Mouse (Mus musculus): ENCODE results near the gene Resp18. TPM values are rescaled to one million over a fixed set of nuclear protein-coding genes. Genes with fewer than 3 reads are reported as not detected.

The Resp18 gene
- polyA plus RNA-seq, 1 experiment, result 0.41 TPM

- Histone ChIP-seq H3K4me3 (ENCODE audit: insufficient read depth, low read depth, low read length) (peak overlapping the region; percentile 78), H3K4me1 (ENCODE audit: control insufficient read depth, insufficient read depth, low read length) (no peaks in the 10 kb centered on the region), H3K36me3 (ENCODE audit: control insufficient read depth, insufficient read depth, low read length) (no peaks in the 10 kb centered on the region), H3K27ac (ENCODE audit: insufficient read depth, low read depth, low read length) (no peak overlapping the region), H3K27me3 (replicated peaks; ENCODE audit: control insufficient read depth, insufficient read depth, low read length) (no peaks in the 10 kb centered on the region)
- DNase-seq, result no peak
- TF ChIP-seq POLR2A (IDR thresholded peaks at IDR 0.05; ENCODE audit: low read depth, low read length) (no peak), CTCF (conservative IDR thresholded peaks at IDR 0.05; ENCODE audit: insufficient read depth, insufficient read length, low read depth, low read length) (no peak)
- WGBS, result 83% methylated on average over 29 of the region's 29 CpGs
Measured at GRCm38 (mm10) chr1:75315456-75316365, 37.5 kb upstream of the Resp18 start.

GRCm38 (mm10) chr1:75315011-75315410 lies 36.8 kb upstream of the Resp18 start:
- TF ChIP-seq POLR2A (IDR thresholded peaks at IDR 0.05; ENCODE audit: low read depth, low read length), result no peak
- no peak for TF ChIP-seq CTCF (conservative IDR thresholded peaks at IDR 0.05; ENCODE audit: insufficient read depth, insufficient read length, low read depth, low read length)
- Histone ChIP-seq H3K4me1 (ENCODE audit: control insufficient read depth, insufficient read depth, low read length) (no peaks in the 10 kb centered on the region), H3K27ac (ENCODE audit: insufficient read depth, low read depth, low read length) (no peak overlapping the region), H3K4me3 (ENCODE audit: insufficient read depth, low read depth, low read length) (no peak overlapping the region), H3K36me3 (ENCODE audit: control insufficient read depth, insufficient read depth, low read length) (no peaks in the 10 kb centered on the region), H3K27me3 (replicated peaks; ENCODE audit: control insufficient read depth, insufficient read depth, low read length) (no peaks in the 10 kb centered on the region)
- DNase-seq, result no peak
- WGBS, result 94% methylated on average over 6 of the region's 6 CpGs

GRCm38 (mm10) chr1:75311694-75312093 lies 33.5 kb upstream of the Resp18 start:
- no peak for DNase-seq
- Histone ChIP-seq H3K27me3 (replicated peaks; ENCODE audit: control insufficient read depth, insufficient read depth, low read length) (no peaks in the 10 kb centered on the region), H3K4me3 (ENCODE audit: insufficient read depth, low read depth, low read length) (no peak overlapping the region), H3K4me1 (ENCODE audit: control insufficient read depth, insufficient read depth, low read length) (no peaks in the 10 kb centered on the region), H3K27ac (ENCODE audit: insufficient read depth, low read depth, low read length) (no peak overlapping the region), H3K36me3 (ENCODE audit: control insufficient read depth, insufficient read depth, low read length) (no peaks in the 10 kb centered on the region)
- TF ChIP-seq POLR2A (IDR thresholded peaks at IDR 0.05; ENCODE audit: low read depth, low read length) (no peak), CTCF (conservative IDR thresholded peaks at IDR 0.05; ENCODE audit: insufficient read depth, insufficient read length, low read depth, low read length) (no peak)
- WGBS, result 90% methylated on average over 6 of the region's 6 CpGs

GRCm38 (mm10) chr1:75304662-75305061 lies 26.4 kb upstream of the Resp18 start:
- Histone ChIP-seq H3K27ac (ENCODE audit: insufficient read depth, low read depth, low read length) (no peak overlapping the region), H3K36me3 (ENCODE audit: control insufficient read depth, insufficient read depth, low read length) (no peaks in the 10 kb centered on the region), H3K4me3 (ENCODE audit: insufficient read depth, low read depth, low read length) (no peak overlapping the region), H3K27me3 (replicated peaks; ENCODE audit: control insufficient read depth, insufficient read depth, low read length) (no peaks in the 10 kb centered on the region), H3K4me1 (ENCODE audit: control insufficient read depth, insufficient read depth, low read length) (no peaks in the 10 kb centered on the region)
- no peak for DNase-seq
- TF ChIP-seq POLR2A (IDR thresholded peaks at IDR 0.05; ENCODE audit: low read depth, low read length) (no peak), CTCF (conservative IDR thresholded peaks at IDR 0.05; ENCODE audit: insufficient read depth, insufficient read length, low read depth, low read length) (no peak)
- 84% methylated on average over 2 of the region's 2 CpGs for WGBS

- Histone ChIP-seq H3K36me3 (ENCODE audit: control insufficient read depth, insufficient read depth, low read length) (no peaks in the 10 kb centered on the region), H3K27ac (ENCODE audit: insufficient read depth, low read depth, low read length) (no peak overlapping the region), H3K4me1 (ENCODE audit: control insufficient read depth, insufficient read depth, low read length) (no peaks in the 10 kb centered on the region), H3K4me3 (ENCODE audit: insufficient read depth, low read depth, low read length) (no peak overlapping the region), H3K27me3 (replicated peaks; ENCODE audit: control insufficient read depth, insufficient read depth, low read length) (no peaks in the 10 kb centered on the region)
- TF ChIP-seq CTCF (conservative IDR thresholded peaks at IDR 0.05; ENCODE audit: insufficient read depth, insufficient read length, low read depth, low read length) (no peak), POLR2A (IDR thresholded peaks at IDR 0.05; ENCODE audit: low read depth, low read length) (no peak)
- DNase-seq, result no peak
- 80% methylated on average over 5 of the region's 5 CpGs for WGBS
Measured at GRCm38 (mm10) chr1:75294294-75294693, 16.1 kb upstream of the Resp18 start.

GRCm38 (mm10) chr1:75293331-75293701 lies 15.1 kb upstream of the Resp18 start:
- H3K4me3 ChIP-seq (ENCODE audit: insufficient read depth, low read depth, low read length), result no peak overlapping the region
- peak overlapping the region; percentile 8; the same call in 1 of the 2 replicates for H3K27ac ChIP-seq (ENCODE audit: insufficient read depth, low read depth, low read length)
- TF ChIP-seq CTCF (conservative IDR thresholded peaks at IDR 0.05; ENCODE audit: insufficient read depth, insufficient read length, low read depth, low read length) (no peak), POLR2A (IDR thresholded peaks at IDR 0.05; ENCODE audit: low read depth, low read length) (no peak)
- DNase-seq, result no peak
- H3K36me3 ChIP-seq (ENCODE audit: control insufficient read depth, insufficient read depth, low read length), result no peaks in the 10 kb centered on the region
- 71% methylated on average over 5 of the region's 5 CpGs for WGBS
- no peaks in the 10 kb centered on the region for H3K4me1 ChIP-seq (ENCODE audit: control insufficient read depth, insufficient read depth, low read length)
- no peaks in the 10 kb centered on the region for H3K27me3 ChIP-seq (replicated peaks; ENCODE audit: control insufficient read depth, insufficient read depth, low read length)

GRCm38 (mm10) chr1:75292476-75293330 lies 14.5 kb upstream of the Resp18 start:
- H3K27ac ChIP-seq (ENCODE audit: insufficient read depth, low read depth, low read length), result peak overlapping the region; percentile 8; the same call in 1 of the 2 replicates
- H3K4me3 ChIP-seq (ENCODE audit: insufficient read depth, low read depth, low read length), result no peak overlapping the region
- WGBS, result 36% methylated on average over 12 of the region's 12 CpGs
- H3K36me3 ChIP-seq (ENCODE audit: control insufficient read depth, insufficient read depth, low read length), result no peaks in the 10 kb centered on the region
- H3K27me3 ChIP-seq (replicated peaks; ENCODE audit: control insufficient read depth, insufficient read depth, low read length), result no peaks in the 10 kb centered on the region
- TF ChIP-seq CTCF (conservative IDR thresholded peaks at IDR 0.05; ENCODE audit: insufficient read depth, insufficient read length, low read depth, low read length), result no peak
- no peak for TF ChIP-seq POLR2A (IDR thresholded peaks at IDR 0.05; ENCODE audit: low read depth, low read length)
- no peaks in the 10 kb centered on the region for H3K4me1 ChIP-seq (ENCODE audit: control insufficient read depth, insufficient read depth, low read length)
- peak; percentile 6 for DNase-seq
